Mouse (Mus musculus): ENCODE data around the gene Hnrnpk. TPM values are rescaled to one million over a fixed set of nuclear protein-coding genes. Genes with fewer than 3 reads are reported as not detected.
"Not testable (repeated sequence)": the region's sequence is repeated elsewhere in the genome, so short reads cannot be mapped to it uniquely, and the experiment has no call there.

Hnrnpk gene
- polyA plus RNA-seq, 1 experiment from 2014 or later: 911 TPM

- no peak overlapping the region for H3K4me2 ChIP-seq
- peaks cover 34% of the 10 kb centered on the region for H3K36me3 ChIP-seq
- H3K4me3 ChIP-seq: no peak overlapping the region
- ATAC-seq: peak; percentile 28; the same call in 1 of the 2 replicates
- H3K27me3 ChIP-seq (replicated peaks): no peaks in the 10 kb centered on the region
- 0 out of 2 replicates have a peak overlapping the region, but pooled peaks have one; percentile 41 for H3K27ac ChIP-seq
- WGBS (ENCODE audit: insufficient replicate concordance): 16% methylated on average over 7 of the region's 7 CpGs
- H3K4me1 ChIP-seq: peaks cover 27% of the 10 kb centered on the region
- no peak overlapping the region for H3K9ac ChIP-seq
- H3K9me3 ChIP-seq (replicated peaks): no peaks in the 10 kb centered on the region
Measured at GRCm38 (mm10) chr13:58387948-58388347, 15.2 kb downstream of the Hnrnpk start.

GRCm38 (mm10) chr13:58385547-58385920 is 17.6 kb downstream of the Hnrnpk start:
- peaks cover 19% of the 10 kb centered on the region for H3K9me3 ChIP-seq (replicated peaks)
- WGBS (ENCODE audit: insufficient replicate concordance): 62% methylated on average over 7 of the region's 7 CpGs
- peak overlapping the region; percentile 91 for H3K4me3 ChIP-seq
- H3K27ac ChIP-seq: 0 out of 2 replicates have a peak overlapping the region, but pooled peaks have one; percentile 72
- ATAC-seq: peak; percentile 14; the same call in 1 of the 2 replicates
- peaks cover 27% of the 10 kb centered on the region for H3K4me1 ChIP-seq
- peak overlapping the region; percentile 94 for H3K4me2 ChIP-seq
- peak overlapping the region; percentile 90 for H3K9ac ChIP-seq
- H3K27me3 ChIP-seq (replicated peaks): no peaks in the 10 kb centered on the region
- H3K36me3 ChIP-seq: peaks cover 38% of the 10 kb centered on the region

- Histone ChIP-seq H3K4me3 (peak within 1 kb of the TSS; percentile 91), H3K27ac (peak within 1 kb of the TSS; percentile 72), H3K9ac (peak within 1 kb of the TSS; percentile 90), H3K36me3 (peaks cover 38% of the 10 kb centered on the region), H3K27me3 (replicated peaks) (no peaks in the 10 kb centered on the region), H3K4me1 (peaks cover 27% of the 10 kb centered on the region), H3K4me2 (peak within 1 kb of the TSS; percentile 94), H3K9me3 (replicated peaks) (peaks cover 24% of the 10 kb centered on the region)
- 1% methylated on average over 79 of the region's 80 CpGs for WGBS (ENCODE audit: insufficient replicate concordance)
- ATAC-seq: peak; percentile 80
Measured at GRCm38 (mm10) chr13:58384779-58385546, 18.2 kb downstream of the Hnrnpk start, which contains the start of gene 2210016F16Rik. 2210016F16Rik (minus strand) TSS chr13:58385225.

GRCm38 (mm10) chr13:58384371-58384770 is 18.8 kb downstream of the Hnrnpk start:
- 0 out of 2 replicates have a peak overlapping the region, but pooled peaks have one; percentile 72 for H3K27ac ChIP-seq
- WGBS (ENCODE audit: insufficient replicate concordance): 52% methylated on average over 10 of the region's 11 CpGs

GRCm38 (mm10) chr13:58373153-58373470 is 30.0 kb downstream of the Hnrnpk start:
- Histone ChIP-seq H3K4me1 (0 out of 2 replicates have a peak, but pooled peaks cover 6% of the 10 kb centered on the region), H3K36me3 (no peaks in the 10 kb centered on the region), H3K4me2 (no peak overlapping the region), H3K27ac (no peak overlapping the region), H3K9ac (no peak overlapping the region), H3K27me3 (replicated peaks) (0 out of 2 replicates have a peak, but pooled peaks cover 3% of the 10 kb centered on the region), H3K4me3 (no peak overlapping the region), H3K9me3 (replicated peaks) (peaks cover 30% of the 10 kb centered on the region)
- no peak for ATAC-seq
- whole genome bisulfite sequencing (ENCODE audit: insufficient replicate concordance): 54% methylated on average over 2 of the region's 2 CpGs

More at GRCm38 (mm10) chr13:58384371-58384770, 18.8 kb downstream of the Hnrnpk start:
- peaks cover 39% of the 10 kb centered on the region for H3K36me3 ChIP-seq
- H3K27me3 ChIP-seq (replicated peaks): no peaks in the 10 kb centered on the region
- peak overlapping the region; percentile 90 for H3K9ac ChIP-seq
- peaks cover 27% of the 10 kb centered on the region for H3K4me1 ChIP-seq
- no peak for ATAC-seq
- H3K9me3 ChIP-seq (replicated peaks): peaks cover 27% of the 10 kb centered on the region
- H3K4me3 ChIP-seq: peak overlapping the region; percentile 91
- H3K4me2 ChIP-seq: peak overlapping the region; percentile 94

GRCm38 (mm10) chr13:58372278-58373152 is 30.6 kb downstream of the Hnrnpk start:
- Histone ChIP-seq H3K27ac (no peak overlapping the region), H3K27me3 (replicated peaks) (0 out of 2 replicates have a peak, but pooled peaks cover 3% of the 10 kb centered on the region), H3K4me2 (no peak overlapping the region), H3K4me1 (0 out of 2 replicates have a peak, but pooled peaks cover 6% of the 10 kb centered on the region), H3K4me3 (no peak overlapping the region), H3K36me3 (no peaks in the 10 kb centered on the region), H3K9ac (no peak overlapping the region), H3K9me3 (replicated peaks) (peaks cover 30% of the 10 kb centered on the region)
- no peak for ATAC-seq
- 62% methylated on average over 5 of the region's 5 CpGs for WGBS (ENCODE audit: insufficient replicate concordance)

- no peaks in the 10 kb centered on the region for H3K36me3 ChIP-seq
- no peak overlapping the region for H3K27ac ChIP-seq
- H3K4me1 ChIP-seq: 0 out of 2 replicates have a peak, but pooled peaks cover 6% of the 10 kb centered on the region
- WGBS (ENCODE audit: insufficient replicate concordance): 56% methylated on average over 4 of the region's 4 CpGs
- H3K27me3 ChIP-seq (replicated peaks): 0 out of 2 replicates have a peak, but pooled peaks cover 3% of the 10 kb centered on the region
- no peak for ATAC-seq
- no peak overlapping the region for H3K4me2 ChIP-seq
- H3K4me3 ChIP-seq: no peak overlapping the region
- H3K9me3 ChIP-seq (replicated peaks): no peaks in the 10 kb centered on the region
- H3K9ac ChIP-seq: no peak overlapping the region
Measured at GRCm38 (mm10) chr13:58368835-58369234, 34.3 kb downstream of the Hnrnpk start.

- Histone ChIP-seq H3K27ac (no peak overlapping the region), H3K27me3 (replicated peaks) (no peaks in the 10 kb centered on the region), H3K4me3 (no peak overlapping the region), H3K9me3 (replicated peaks) (no peaks in the 10 kb centered on the region), H3K36me3 (no peaks in the 10 kb centered on the region), H3K9ac (no peak overlapping the region), H3K4me2 (no peak overlapping the region), H3K4me1 (0 out of 2 replicates have a peak, but pooled peaks cover 2% of the 10 kb centered on the region)
- 56% methylated on average over 1 of the region's 1 CpGs for WGBS (ENCODE audit: insufficient replicate concordance)
- no peak for ATAC-seq
Measured at GRCm38 (mm10) chr13:58367641-58368040, 35.5 kb downstream of the Hnrnpk start.

GRCm38 (mm10) chr13:58366373-58366772 is 36.8 kb downstream of the Hnrnpk start:
- H3K4me2 ChIP-seq: no peak overlapping the region
- H3K27ac ChIP-seq: no peak overlapping the region
- H3K9ac ChIP-seq: no peak overlapping the region
- H3K36me3 ChIP-seq: no peaks in the 10 kb centered on the region
- no peak overlapping the region for H3K4me3 ChIP-seq
- H3K9me3 ChIP-seq (replicated peaks): no peaks in the 10 kb centered on the region
- 70% methylated on average over 3 of the region's 3 CpGs for WGBS (ENCODE audit: insufficient replicate concordance)
- H3K4me1 ChIP-seq: no peaks in the 10 kb centered on the region
- no peaks in the 10 kb centered on the region for H3K27me3 ChIP-seq (replicated peaks)
- no peak for ATAC-seq

GRCm38 (mm10) chr13:58365179-58365578 is 38.0 kb downstream of the Hnrnpk start:
- not testable (repeated sequence) for ATAC-seq; H3K27ac ChIP-seq; H3K9ac ChIP-seq; H3K4me3 ChIP-seq; H3K4me1 ChIP-seq; H3K36me3 ChIP-seq; H3K4me2 ChIP-seq; H3K9me3 ChIP-seq (replicated peaks); H3K27me3 ChIP-seq (replicated peaks)
- 63% methylated on average over 8 of the region's 8 CpGs for WGBS (ENCODE audit: insufficient replicate concordance)

GRCm38 (mm10) chr13:58364353-58365175 is 38.6 kb downstream of the Hnrnpk start:
- Histone ChIP-seq H3K4me1 (0 out of 2 replicates have a peak, but pooled peaks cover under 1% of the 10 kb centered on the region), H3K4me2 (no peak overlapping the region), H3K36me3 (no peaks in the 10 kb centered on the region), H3K9ac (no peak overlapping the region), H3K27ac (no peak overlapping the region), H3K9me3 (replicated peaks) (no peaks in the 10 kb centered on the region), H3K27me3 (replicated peaks) (no peaks in the 10 kb centered on the region), H3K4me3 (no peak overlapping the region)
- WGBS (ENCODE audit: insufficient replicate concordance): 56% methylated on average over 8 of the region's 8 CpGs
- ATAC-seq: no peak

All from liver, embryonic 12.5 days (tissue).